Mouse (Mus musculus): ENCODE results near the gene Mark3. TPM values are rescaled to one million over a fixed set of nuclear protein-coding genes. Genes with fewer than 3 reads are reported as not detected.

Gene Mark3
- polyA plus RNA-seq, 1 experiment from 2014 or later = 25.8 TPM

GRCm38 (mm10) chr12:111700920-111701458, 126.7 kb downstream of the Mark3 start:
- H3K36me3 ChIP-seq = no peaks in the 10 kb centered on the region
- no peak overlapping the region for H3K9ac ChIP-seq
- H3K4me2 ChIP-seq = no peak overlapping the region
- no peak overlapping the region for H3K4me3 ChIP-seq
- H3K4me1 ChIP-seq (replicated peaks) = peaks cover 22% of the 10 kb centered on the region
- no peak overlapping the region for H3K27ac ChIP-seq
- H3K9me3 ChIP-seq (replicated peaks) = no peaks in the 10 kb centered on the region
- WGBS = 61% methylated on average over 9 of the region's 9 CpGs
- ATAC-seq (replicated peaks; ENCODE audit: insufficient number of reproducible peaks, insufficient read depth, low FRiP score, low read depth) = no peak
- H3K27me3 ChIP-seq = no peaks in the 10 kb centered on the region

GRCm38 (mm10) chr12:111703301-111703700, 129.0 kb downstream of the Mark3 start:
- Histone ChIP-seq H3K27ac (no peak overlapping the region), H3K27me3 (no peaks in the 10 kb centered on the region), H3K4me2 (no peak overlapping the region), H3K4me3 (no peak overlapping the region), H3K4me1 (replicated peaks) (peaks cover 34% of the 10 kb centered on the region), H3K36me3 (no peaks in the 10 kb centered on the region), H3K9me3 (replicated peaks) (no peaks in the 10 kb centered on the region), H3K9ac (no peak overlapping the region)
- no peak for ATAC-seq (replicated peaks; ENCODE audit: insufficient number of reproducible peaks, insufficient read depth, low FRiP score, low read depth)
- 73% methylated on average over 3 of the region's 3 CpGs for WGBS

- peak; percentile 63 for ATAC-seq (replicated peaks; ENCODE audit: insufficient number of reproducible peaks, insufficient read depth, low FRiP score, low read depth)
- Histone ChIP-seq H3K4me3 (no peak overlapping the region), H3K9me3 (replicated peaks) (no peaks in the 10 kb centered on the region), H3K4me2 (0 out of 2 replicates have a peak overlapping the region, but pooled peaks have one; percentile 22), H3K36me3 (peaks cover 11% of the 10 kb centered on the region), H3K4me1 (replicated peaks) (peaks cover 31% of the 10 kb centered on the region), H3K27me3 (no peaks in the 10 kb centered on the region), H3K9ac (0 out of 2 replicates have a peak overlapping the region, but pooled peaks have one; percentile 14), H3K27ac (peak overlapping the region; percentile 75)
- 32% methylated on average over 9 of the region's 9 CpGs for WGBS
Measured at GRCm38 (mm10) chr12:111704609-111705008, 130.3 kb downstream of the Mark3 start.

- Histone ChIP-seq H3K4me2 (no peak overlapping the region), H3K4me1 (replicated peaks) (peaks cover 33% of the 10 kb centered on the region), H3K36me3 (peaks cover 19% of the 10 kb centered on the region), H3K27me3 (no peaks in the 10 kb centered on the region), H3K27ac (peak overlapping the region; percentile 75), H3K4me3 (no peak overlapping the region), H3K9me3 (replicated peaks) (no peaks in the 10 kb centered on the region), H3K9ac (no peak overlapping the region)
- WGBS = 38% methylated on average over 15 of the region's 15 CpGs
- ATAC-seq (replicated peaks; ENCODE audit: insufficient number of reproducible peaks, insufficient read depth, low FRiP score, low read depth) = peak; percentile 66
Measured at GRCm38 (mm10) chr12:111705186-111705973, 131.1 kb downstream of the Mark3 start.

Other genes starting within 250 kb of the Mark3 start
- 20.1 and 26.7 TPM in 2 replicates for gene Cdc42bpb, start 196.8 kb upstream of the Mark3 start, polyA plus RNA-seq (2015; fragmentation: Nextera tagmentation; extraction: Ambion mirVana)
- gene Lbhd2, start 167.7 kb upstream of the Mark3 start, polyA plus RNA-seq (2015; fragmentation: Nextera tagmentation; extraction: Ambion mirVana) = 0.45 and 1.6 TPM in 2 replicates
- 8.0 and 15.1 TPM in 2 replicates for gene Exoc3l4, start 157.5 kb upstream of the Mark3 start, polyA plus RNA-seq (2015; fragmentation: Nextera tagmentation; extraction: Ambion mirVana)
- gene Tnfaip2, start 132.1 kb upstream of the Mark3 start, polyA plus RNA-seq (2015; fragmentation: Nextera tagmentation; extraction: Ambion mirVana) = 4.8 and 8.1 TPM in 2 replicates
- 2.0 and 5.2 TPM in 2 replicates for gene Gm266, start 88.7 kb upstream of the Mark3 start, polyA plus RNA-seq (2015; fragmentation: Nextera tagmentation; extraction: Ambion mirVana)
- gene Eif5, start 36.5 kb upstream of the Mark3 start, polyA plus RNA-seq (2015; fragmentation: Nextera tagmentation; extraction: Ambion mirVana) = 372 and 404 TPM in 2 replicates
- 315 and 319 TPM in 2 replicates for gene Ckb, start 97.8 kb downstream of the Mark3 start, polyA plus RNA-seq (2015; fragmentation: Nextera tagmentation; extraction: Ambion mirVana)
- 6.1 and 9.0 TPM in 2 replicates for gene Trmt61a, start 103.6 kb downstream of the Mark3 start, polyA plus RNA-seq (2015; fragmentation: Nextera tagmentation; extraction: Ambion mirVana)
- 36.2 and 39.9 TPM in 2 replicates for gene Bag5, start 138.7 kb downstream of the Mark3 start, polyA plus RNA-seq (2015; fragmentation: Nextera tagmentation; extraction: Ambion mirVana)
- gene Apopt1, start 138.7 kb downstream of the Mark3 start, polyA plus RNA-seq (2015; fragmentation: Nextera tagmentation; extraction: Ambion mirVana) = 41.3 and 41.5 TPM in 2 replicates
- 105 and 126 TPM in 2 replicates for gene Klc1, start 184.3 kb downstream of the Mark3 start, polyA plus RNA-seq (2015; fragmentation: Nextera tagmentation; extraction: Ambion mirVana)
- gene Xrcc3, start 239.3 kb downstream of the Mark3 start, polyA plus RNA-seq (2015; fragmentation: Nextera tagmentation; extraction: Ambion mirVana) = 3.8 and 7.8 TPM in 2 replicates
- gene Zfyve21, start 239.6 kb downstream of the Mark3 start, polyA plus RNA-seq (2015; fragmentation: Nextera tagmentation; extraction: Ambion mirVana) = 86.6 and 99.9 TPM in 2 replicates